Mouse (Mus musculus): ENCODE results near the gene Rab34.
"Not testable (repeated sequence)": the region's sequence is repeated elsewhere in the genome, so short reads cannot be mapped to it uniquely, and the experiment has no call there.

Rab34 gene

GRCm38 (mm10) chr11:78180081-78180761 is 8.0 kb upstream of the Rab34 start:
- no peak for DNase-seq

GRCm38 (mm10) chr11:78181830-78182357 is 6.3 kb upstream of the Rab34 start:
- DNase-seq, result no peak

- no peak for DNase-seq
Measured at GRCm38 (mm10) chr11:78182450-78182849, 5.8 kb upstream of the Rab34 start.

GRCm38 (mm10) chr11:78182961-78183844 is 5.0 kb upstream of the Rab34 start, which contains the start of gene Rpl23a:
Rpl23a (minus strand) TSS chr11:78183584.
- peak; percentile 74 to 77 for DNase-seq

GRCm38 (mm10) chr11:78183884-78184514 is 4.2 kb upstream of the Rab34 start:
- no peak for DNase-seq

GRCm38 (mm10) chr11:78184702-78185101 is 3.5 kb upstream of the Rab34 start:
- DNase-seq, result not testable (repeated sequence)

GRCm38 (mm10) chr11:78189234-78190040 is 1.2 kb downstream of the Rab34 start:
- no peak for DNase-seq

- no peak for DNase-seq
Measured at GRCm38 (mm10) chr11:78190041-78190440, 1.8 kb downstream of the Rab34 start.

GRCm38 (mm10) chr11:78193113-78193512 is 4.9 kb downstream of the Rab34 start, which contains the start of gene Proca1:
Proca1 (plus strand) TSS chr11:78193392.
- DNase-seq, result no peak

- peak; percentile 61 to 68 for DNase-seq
Measured at GRCm38 (mm10) chr11:78194411-78195100, 6.3 kb downstream of the Rab34 start.

- no peak for DNase-seq
Measured at GRCm38 (mm10) chr11:78195101-78195863, 7.1 kb downstream of the Rab34 start.

- no peak for DNase-seq
Measured at GRCm38 (mm10) chr11:78202372-78202771, 14.1 kb downstream of the Rab34 start.

GRCm38 (mm10) chr11:78204287-78204686 is 16.1 kb downstream of the Rab34 start:
- DNase-seq, result no peak

- DNase-seq, result no peak
Measured at GRCm38 (mm10) chr11:78205361-78206206, 17.4 kb downstream of the Rab34 start.

- DNase-seq, result no peak
Measured at GRCm38 (mm10) chr11:78207190-78207589, 19.0 kb downstream of the Rab34 start.

- no peak for DNase-seq
Measured at GRCm38 (mm10) chr11:78209886-78210285, 21.7 kb downstream of the Rab34 start.

GRCm38 (mm10) chr11:78210615-78211014 is 22.4 kb downstream of the Rab34 start:
- DNase-seq, result no peak

GRCm38 (mm10) chr11:78211513-78211912 is 23.3 kb downstream of the Rab34 start:
- no peak for DNase-seq

GRCm38 (mm10) chr11:78213086-78213817 is 25.0 kb downstream of the Rab34 start:
- DNase-seq, result peak in 1 of 2 experiments; percentile 9
